Mouse (Mus musculus) liver, embryonic 13.5 days (tissue): ENCODE measurements at regions not wholly inside any gene's neighbourhood (a gene's known extent, or its start where the extent isn't known, plus 50 kb on each side); places are given as distances from the start of the nearest gene placed in this dataset.

ENCODE experiments used
- ATAC-seq: fragments of 200-750 bp; cut with Nextera tagmentation; 2 replicates; pipeline ENCODE4 v1.8.0; 2017; ENCODE audit warnings: low read depth, mild to moderate bottlenecking, moderate number of reproducible peaks, moderate library complexity
- DNase-seq: peaks from one replicate; pipeline ENCODE4 v3.0.0; 2022
- H3K27ac ChIP-seq: fragments of 300-500 bp; sonication (generic); 2 replicates; pipeline ENCODE4 v1.5.1; 2015; ENCODE audit warnings: moderate library complexity, mild to moderate bottlenecking, inconsistent platforms
- H3K27me3 ChIP-seq: fragments of 300-500 bp; sonication (generic); 2 replicates; pipeline ENCODE4 v1.6.1; 2015; ENCODE audit warnings: mild to moderate bottlenecking, inconsistent platforms
- H3K36me3 ChIP-seq: fragments of 300-500 bp; sonication (generic); 2 replicates; pipeline ENCODE4 v1.6.1; 2015; ENCODE audit warnings: mild to moderate bottlenecking, inconsistent platforms
- H3K4me1 ChIP-seq: fragments of 300-500 bp; sonication (generic); replicated peaks from 2 replicates; pipeline ENCODE4 v1.6.1; 2015; ENCODE audit warnings: inconsistent platforms
- H3K4me2 ChIP-seq: fragments of 300-500 bp; sonication (generic); 2 replicates; pipeline ENCODE4 v1.6.1; 2015; ENCODE audit warnings: inconsistent platforms, mild to moderate bottlenecking, moderate library complexity
- H3K4me3 ChIP-seq: fragments of 300-500 bp; sonication (generic); replicated peaks from 2 replicates; pipeline ENCODE4 v1.5.1; 2015; ENCODE audit warnings: mild to moderate bottlenecking, inconsistent platforms
- H3K9ac ChIP-seq: fragments of 300-500 bp; sonication (generic); 2 replicates; pipeline ENCODE4 v1.6.1; 2015; ENCODE audit warnings: mild to moderate bottlenecking, inconsistent platforms
- H3K9me3 ChIP-seq: fragments of 300-500 bp; sonication (generic); replicated peaks from 2 replicates; pipeline ENCODE4 v1.6.1; 2016; ENCODE audit warnings: inconsistent platforms
- WGBS: fragments of 180-500 bp; shearing (Covaris S2); methylation state at CpG from one replicate; pipeline ENCODE4 v1.1.7; 2015; ENCODE audit not compliant: insufficient replicate concordance; 5-methylcytosine and 5-hydroxymethylcytosine counted together

DNA sequence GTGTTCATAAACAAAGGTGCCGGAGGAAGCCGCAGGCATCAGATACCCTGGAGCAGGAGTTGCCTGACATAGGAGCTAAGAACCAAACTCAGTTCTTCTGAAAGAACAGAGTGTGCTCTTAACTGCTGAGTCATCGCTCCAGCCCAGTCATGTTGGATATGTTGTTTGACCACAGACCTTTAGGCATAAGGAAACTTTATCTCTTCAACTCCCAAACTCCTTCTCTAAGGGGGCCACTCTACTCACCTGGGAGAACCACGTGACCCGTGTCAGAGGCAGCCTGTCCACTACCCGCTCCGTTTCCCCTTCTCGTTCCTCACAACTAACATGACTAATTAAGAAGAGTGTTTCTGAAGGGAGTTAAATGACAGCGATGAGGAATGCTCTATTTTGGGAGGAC, 103.2 kb downstream of the Hlx start:
- peaks cover 9% of the 10 kb centered on the region; the same call in 1 of the 2 replicates for H3K27me3 ChIP-seq
- no peaks in the 10 kb centered on the region for H3K9me3 ChIP-seq
- no peak overlapping the region for H3K4me2 ChIP-seq
- peak; percentile 77 for ATAC-seq
- H3K4me3 ChIP-seq = no peak overlapping the region
- H3K9ac ChIP-seq = peak overlapping the region; percentile 20; the same call in 1 of the 2 replicates
- peak overlapping the region; percentile 82 for H3K27ac ChIP-seq
- H3K36me3 ChIP-seq = no peaks in the 10 kb centered on the region
- peaks cover 42% of the 10 kb centered on the region for H3K4me1 ChIP-seq
- 48% methylated on average over 9 of the region's 9 CpGs for WGBS
- peak; percentile 59 for DNase-seq

DNA sequence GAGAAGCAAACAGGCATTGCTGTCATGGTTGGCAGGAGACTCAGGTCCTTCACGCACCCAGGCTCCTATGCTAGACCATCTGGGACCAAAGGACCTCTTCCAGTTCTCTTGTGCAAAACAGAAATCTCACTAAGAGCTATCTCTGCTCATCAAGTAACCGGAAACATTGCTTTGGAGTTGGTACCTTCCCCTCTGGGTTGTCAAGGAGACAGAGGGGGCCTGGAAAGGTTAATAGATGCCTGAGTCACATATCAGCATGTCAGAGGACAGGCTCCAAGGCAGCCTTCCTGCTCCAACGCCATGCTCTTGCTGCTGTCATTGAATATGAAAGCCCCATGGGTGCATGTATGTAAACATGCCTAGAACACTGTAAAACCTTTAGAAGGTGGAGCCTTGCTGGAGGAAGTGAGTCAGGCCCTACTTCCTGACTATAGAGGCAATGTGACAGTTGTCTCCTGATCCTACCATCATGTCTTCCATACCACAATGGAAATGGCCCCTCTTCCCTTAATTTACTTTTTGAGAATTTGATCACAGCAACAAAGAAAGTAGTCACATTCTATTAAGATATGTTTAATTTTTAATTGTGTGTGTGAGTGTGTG, 103.8 kb downstream of the Hlx start:
- Histone ChIP-seq H3K27me3 (peaks cover 9% of the 10 kb centered on the region; the same call in 1 of the 2 replicates), H3K4me1 (peaks cover 42% of the 10 kb centered on the region), H3K4me3 (no peak overlapping the region), H3K9ac (peak overlapping the region; percentile 20; the same call in 1 of the 2 replicates), H3K27ac (peak overlapping the region; percentile 82), H3K4me2 (no peak overlapping the region), H3K36me3 (no peaks in the 10 kb centered on the region), H3K9me3 (no peaks in the 10 kb centered on the region)
- peak; percentile 18; the same call in 1 of the 2 replicates for ATAC-seq
- 73% methylated on average over 3 of the region's 3 CpGs for WGBS
- DNase-seq = no peak

GRCm38 (mm10) chr1:184622462-184622861, 110.0 kb downstream of the Hlx start:
- WGBS = 68% methylated on average over 3 of the region's 3 CpGs
- H3K9ac ChIP-seq = no peak overlapping the region
- ATAC-seq (no peak), DNase-seq (no peak)
- no peak overlapping the region for H3K27ac ChIP-seq
- H3K36me3 ChIP-seq = no peaks in the 10 kb centered on the region
- no peaks in the 10 kb centered on the region for H3K4me1 ChIP-seq
- no peaks in the 10 kb centered on the region for H3K9me3 ChIP-seq
- no peak overlapping the region for H3K4me3 ChIP-seq
- H3K27me3 ChIP-seq = no peaks in the 10 kb centered on the region
- no peak overlapping the region for H3K4me2 ChIP-seq

DNA sequence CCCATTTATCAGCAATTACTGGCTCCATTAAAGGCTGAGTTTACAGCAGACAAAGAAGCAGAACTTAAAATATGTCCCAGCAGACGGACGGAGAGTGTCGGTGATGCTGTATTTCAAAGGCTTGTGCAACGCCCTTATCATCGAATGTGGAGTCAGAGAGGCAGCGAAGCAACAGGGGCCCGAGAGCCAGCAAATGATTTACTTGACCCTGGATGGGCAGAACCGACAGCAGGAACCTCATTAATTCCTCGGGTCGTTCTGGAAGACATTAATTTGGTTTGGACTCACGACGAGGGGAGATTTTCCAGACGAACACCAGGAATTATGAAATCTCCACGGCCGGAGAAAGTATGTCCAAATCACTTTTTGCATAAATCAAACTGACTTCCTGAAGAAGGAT, 110.5 kb downstream of the Hlx start:
- ATAC-seq (no peak), DNase-seq (no peak)
- 56% methylated on average over 15 of the region's 15 CpGs for WGBS

GRCm38 (mm10) chr1:184617853-184618454, 114.5 kb downstream of the Hlx start:
- H3K9ac ChIP-seq = no peak overlapping the region
- H3K27me3 ChIP-seq = no peaks in the 10 kb centered on the region
- H3K9me3 ChIP-seq = no peaks in the 10 kb centered on the region
- H3K36me3 ChIP-seq = no peaks in the 10 kb centered on the region
- no peak overlapping the region for H3K4me3 ChIP-seq
- H3K4me2 ChIP-seq = no peak overlapping the region
- no peaks in the 10 kb centered on the region for H3K4me1 ChIP-seq
- H3K27ac ChIP-seq = no peak overlapping the region
- ATAC-seq (no peak), DNase-seq (no peak)
- WGBS = 54% methylated on average over 8 of the region's 8 CpGs

More for the DNA sequence above, 110.5 kb downstream of the Hlx start:
- H3K27me3 ChIP-seq = no peaks in the 10 kb centered on the region
- H3K4me3 ChIP-seq = no peak overlapping the region
- no peak overlapping the region for H3K9ac ChIP-seq
- no peaks in the 10 kb centered on the region for H3K36me3 ChIP-seq
- no peaks in the 10 kb centered on the region for H3K9me3 ChIP-seq
- H3K27ac ChIP-seq = no peak overlapping the region
- no peak overlapping the region for H3K4me2 ChIP-seq
- H3K4me1 ChIP-seq = no peaks in the 10 kb centered on the region

DNA sequence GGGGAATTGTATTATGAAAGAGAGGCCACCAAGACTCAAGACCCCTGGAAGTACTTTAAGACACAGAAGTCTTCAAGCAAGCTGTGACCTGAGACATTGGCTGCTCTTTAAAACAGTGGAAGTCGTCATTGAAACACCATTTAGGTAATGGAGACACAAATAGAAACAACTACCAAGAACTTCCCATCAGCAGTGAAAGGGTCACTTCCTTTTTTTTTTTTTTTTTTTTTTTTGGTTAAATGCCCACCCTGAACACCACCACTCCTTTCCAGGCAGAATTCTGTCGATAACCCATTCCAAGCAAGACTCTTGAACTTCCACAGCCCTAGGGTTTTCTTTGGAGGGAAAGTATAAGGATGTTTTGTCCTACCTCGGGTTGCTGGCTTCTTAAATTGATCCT, 116.4 kb downstream of the Hlx start:
- Histone ChIP-seq H3K4me3 (no peak overlapping the region), H3K27me3 (no peaks in the 10 kb centered on the region), H3K9ac (no peak overlapping the region), H3K36me3 (no peaks in the 10 kb centered on the region), H3K4me2 (no peak overlapping the region), H3K4me1 (no peaks in the 10 kb centered on the region), H3K9me3 (no peaks in the 10 kb centered on the region), H3K27ac (no peak overlapping the region)
- 22% methylated on average over 3 of the region's 3 CpGs for WGBS
- no peak for ATAC-seq
- DNase-seq = no peak

DNA sequence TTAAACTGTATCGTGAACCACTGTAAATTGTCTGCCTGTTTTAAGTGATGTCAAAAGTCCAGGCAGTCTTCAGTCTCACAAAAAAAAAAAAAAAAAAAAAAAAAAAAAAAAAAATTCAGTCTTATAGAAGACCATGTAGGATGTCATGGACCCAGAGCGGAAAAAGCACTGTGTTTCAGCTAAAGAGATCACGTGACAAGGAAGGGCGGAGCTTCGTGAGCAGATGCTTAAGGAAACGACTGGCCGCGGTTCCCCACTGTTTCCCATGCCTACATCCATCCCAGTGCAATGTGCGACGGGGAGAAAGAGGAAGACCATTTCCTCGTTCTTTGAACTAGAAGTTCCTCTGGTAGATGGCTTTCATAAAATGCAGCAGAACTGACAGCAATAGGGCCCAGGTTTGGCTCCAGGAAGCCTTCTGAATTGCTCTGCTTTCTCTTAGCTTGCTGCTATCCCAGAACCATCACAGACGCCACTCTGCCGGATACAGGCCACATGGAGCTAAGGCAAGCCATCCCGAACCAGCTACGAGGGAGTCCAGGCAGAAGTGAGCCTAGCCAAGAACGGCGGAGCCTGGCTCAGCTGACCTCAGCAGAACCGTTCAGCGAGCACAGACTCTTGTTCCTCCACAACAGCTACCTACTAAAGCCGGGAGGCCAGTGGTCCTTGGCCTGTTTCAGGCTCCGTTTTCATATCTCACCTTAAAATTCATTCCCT, 117.6 kb downstream of the Hlx start:
- no peak overlapping the region for H3K4me3 ChIP-seq
- H3K9me3 ChIP-seq = no peaks in the 10 kb centered on the region
- no peaks in the 10 kb centered on the region for H3K4me1 ChIP-seq
- no peak overlapping the region for H3K9ac ChIP-seq
- H3K27ac ChIP-seq = no peak overlapping the region
- DNase-seq (peak; percentile 18), ATAC-seq (no peak)
- 59% methylated on average over 21 of the region's 21 CpGs for WGBS
- H3K27me3 ChIP-seq = no peaks in the 10 kb centered on the region
- H3K36me3 ChIP-seq = no peaks in the 10 kb centered on the region
- H3K4me2 ChIP-seq = no peak overlapping the region

- no peak overlapping the region for H3K27ac ChIP-seq
- no peak overlapping the region for H3K9ac ChIP-seq
- no peak overlapping the region for H3K4me2 ChIP-seq
- no peak overlapping the region for H3K4me3 ChIP-seq
- no peak for ATAC-seq
- H3K36me3 ChIP-seq = no peaks in the 10 kb centered on the region
- H3K27me3 ChIP-seq = no peaks in the 10 kb centered on the region
- no peaks in the 10 kb centered on the region for H3K9me3 ChIP-seq
- WGBS = 55% methylated on average over 4 of the region's 4 CpGs
- no peak for DNase-seq
- no peaks in the 10 kb centered on the region for H3K4me1 ChIP-seq
Observed at GRCm38 (mm10) chr1:184612880-184613279, 119.5 kb downstream of the Hlx start.

DNA sequence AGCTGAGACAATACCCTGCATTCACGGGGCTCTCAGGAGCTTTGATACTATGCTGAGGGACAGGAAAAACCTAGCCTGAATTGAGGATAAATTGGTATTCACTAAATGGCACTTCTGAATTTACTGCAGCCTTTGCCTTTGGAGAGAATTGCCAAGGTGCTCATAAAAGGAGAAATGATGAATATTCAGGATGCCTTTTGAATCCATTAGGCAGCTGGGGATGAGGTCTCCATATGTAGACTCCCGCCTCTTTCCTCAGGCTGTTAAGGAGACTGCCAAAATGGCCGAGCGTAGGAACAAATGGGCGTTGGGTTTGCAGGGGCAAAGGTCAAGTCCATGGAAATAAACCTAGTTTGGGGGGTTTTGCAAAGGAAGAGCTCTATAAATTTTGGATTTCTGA, 123.5 kb downstream of the Hlx start:
- DNase-seq = no peak
- WGBS = 72% methylated on average over 5 of the region's 5 CpGs
- H3K27me3 ChIP-seq = no peaks in the 10 kb centered on the region

DNA sequence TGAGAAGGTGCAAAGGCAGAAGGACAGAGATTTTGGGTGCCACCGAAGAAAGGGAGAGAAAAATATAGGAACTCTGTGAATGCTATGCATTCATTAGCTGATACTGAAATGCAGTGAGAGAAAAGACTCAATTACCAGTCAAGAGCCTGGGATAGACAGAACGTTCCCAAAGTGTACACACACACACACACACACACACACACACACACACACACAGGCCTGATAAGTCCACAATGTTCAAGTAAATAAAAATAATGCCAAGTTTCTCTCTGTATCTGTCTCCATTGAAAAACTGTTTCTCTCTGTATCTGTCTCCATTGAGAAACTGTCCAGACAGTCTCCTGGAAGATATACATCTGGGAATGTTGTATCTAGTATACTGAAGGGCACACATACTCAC, 124.1 kb downstream of the Hlx start:
- H3K4me2 ChIP-seq = no peak overlapping the region
- DNase-seq = no peak
- no peaks in the 10 kb centered on the region for H3K4me1 ChIP-seq
- no peak overlapping the region for H3K9ac ChIP-seq
- no peak overlapping the region for H3K27ac ChIP-seq
- no peak for ATAC-seq
- 62% methylated on average over 2 of the region's 2 CpGs for WGBS
- no peaks in the 10 kb centered on the region for H3K36me3 ChIP-seq
- H3K9me3 ChIP-seq = no peaks in the 10 kb centered on the region
- H3K27me3 ChIP-seq = no peaks in the 10 kb centered on the region
- H3K4me3 ChIP-seq = no peak overlapping the region

More for the DNA sequence above, 123.5 kb downstream of the Hlx start:
- H3K36me3 ChIP-seq = no peaks in the 10 kb centered on the region
- H3K27ac ChIP-seq = no peak overlapping the region
- H3K4me3 ChIP-seq = no peak overlapping the region
- no peaks in the 10 kb centered on the region for H3K4me1 ChIP-seq
- ATAC-seq = no peak
- no peak overlapping the region for H3K9ac ChIP-seq
- H3K4me2 ChIP-seq = no peak overlapping the region
- no peaks in the 10 kb centered on the region for H3K9me3 ChIP-seq

DNA sequence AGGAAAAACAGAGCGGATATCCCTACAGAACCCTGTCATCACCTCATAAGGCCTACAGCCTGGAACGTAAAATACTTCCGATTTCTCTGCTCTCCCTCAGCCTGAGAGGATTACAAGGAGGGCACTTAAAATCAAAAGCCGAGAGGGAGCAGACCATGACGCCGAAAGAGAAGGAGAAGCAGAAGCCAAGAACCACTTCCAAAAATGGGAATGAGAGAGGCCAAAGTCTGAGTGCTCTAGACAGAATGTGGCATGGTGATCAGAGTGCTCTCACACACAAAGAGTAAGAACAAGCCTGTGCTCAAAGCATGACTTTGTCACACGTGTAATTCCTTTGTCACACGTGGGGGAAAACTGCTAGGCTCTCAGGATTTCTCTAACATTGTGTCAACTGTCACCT, 125.9 kb downstream of the Hlx start:
- ATAC-seq = no peak
- Histone ChIP-seq H3K4me2 (no peak overlapping the region), H3K27me3 (no peaks in the 10 kb centered on the region), H3K4me3 (no peak overlapping the region), H3K9ac (no peak overlapping the region), H3K36me3 (no peaks in the 10 kb centered on the region), H3K27ac (no peak overlapping the region), H3K9me3 (no peaks in the 10 kb centered on the region), H3K4me1 (no peaks in the 10 kb centered on the region)
- no peak for DNase-seq
- WGBS = 72% methylated on average over 8 of the region's 8 CpGs
